Mouse (Mus musculus) forebrain, embryonic 12.5 days (tissue): ENCODE data around the gene 1700025C18Rik. TPM values are rescaled to one million over a fixed set of nuclear protein-coding genes. Genes with fewer than 3 reads are reported as not detected.

Experiments used
- ATAC-seq: fragments of 200-750 bp; cut with Nextera tagmentation; 2 replicates; pipeline ENCODE4 v1.8.0; 2017; ENCODE audit warnings: moderate TSS enrichment; ENCODE audit not compliant: low FRiP score
- H3K27ac ChIP-seq: fragments of 300-500 bp; sonication (generic); 2 replicates; pipeline ENCODE4 v1.5.1; 2016; ENCODE audit warnings: mild to moderate bottlenecking
- H3K27me3 ChIP-seq: fragments of 300-500 bp; sonication (generic); 2 replicates; pipeline ENCODE4 v1.6.1; 2016; ENCODE audit warnings: mild to moderate bottlenecking
- H3K36me3 ChIP-seq: fragments of 300-500 bp; sonication (generic); replicated peaks from 2 replicates; pipeline ENCODE4 v1.6.1; 2016; ENCODE audit warnings: mild to moderate bottlenecking
- H3K4me1 ChIP-seq: fragments of 300-500 bp; sonication (generic); 2 replicates; pipeline ENCODE4 v1.6.1; 2016
- H3K4me2 ChIP-seq: fragments of 300-500 bp; sonication (generic); 2 replicates; pipeline ENCODE4 v1.6.1; 2016; ENCODE audit warnings: mild to moderate bottlenecking, moderate library complexity
- H3K4me3 ChIP-seq: fragments of 300-500 bp; sonication (generic); replicated peaks from 2 replicates; pipeline ENCODE4 v1.5.1; 2016; ENCODE audit warnings: mild to moderate bottlenecking
- H3K9ac ChIP-seq: fragments of 300-500 bp; sonication (generic); 2 replicates; pipeline ENCODE4 v1.6.1; 2016; ENCODE audit warnings: mild to moderate bottlenecking
- H3K9me3 ChIP-seq: fragments of 300-500 bp; sonication (generic); 2 replicates; pipeline ENCODE4 v1.6.1; 2016
- WGBS: fragments of 180-500 bp; shearing (Covaris S2); methylation state at CpG from one replicate; pipeline ENCODE4 v1.1.7; 2016; 5-methylcytosine and 5-hydroxymethylcytosine counted together
- polyA plus RNA-seq: library from polyadenylated mRNA; unstranded; fragments of >200 nt; fragmentation: Nextera tagmentation; extraction: Ambion mirVana; gene quantifications from 2 replicates; pipeline ENCODE4 v1.2.1, GENCODE M21; 2016

1700025C18Rik gene
- not detected in 2 replicates for polyA plus RNA-seq

- H3K4me1 ChIP-seq, result peaks cover 25% of the 10 kb centered on the region
- H3K4me3 ChIP-seq, result no peak within 1 kb of the TSS
- H3K9ac ChIP-seq, result no peak within 1 kb of the TSS
- H3K36me3 ChIP-seq, result no peaks in the 10 kb centered on the region
- H3K9me3 ChIP-seq, result no peaks in the 10 kb centered on the region
- 85% methylated on average over 2 of the region's 2 CpGs for WGBS
- H3K4me2 ChIP-seq, result no peak within 1 kb of the TSS
- H3K27ac ChIP-seq, result no peak within 1 kb of the TSS
- ATAC-seq, result no peak
- peaks cover 23% of the 10 kb centered on the region for H3K27me3 ChIP-seq
Observed at GRCm38 (mm10) chr2:165090650-165091049, at the start of gene 1700025C18Rik. 1700025C18Rik (minus strand) TSS chr2:165090750.

GRCm38 (mm10) chr2:165136049-165136448 lies 45.5 kb upstream of the 1700025C18Rik start:
- H3K4me3 ChIP-seq, result no peak overlapping the region

GRCm38 (mm10) chr2:165133566-165133965 lies 43.0 kb upstream of the 1700025C18Rik start:
- Histone ChIP-seq H3K9me3 (no peaks in the 10 kb centered on the region), H3K36me3 (no peaks in the 10 kb centered on the region; the same call in 1 of the 2 replicates), H3K4me2 (peak overlapping the region; percentile 32), H3K4me3 (no peak overlapping the region), H3K27ac (peak overlapping the region; percentile 95), H3K9ac (peak overlapping the region; percentile 41), H3K4me1 (peaks cover 94% of the 10 kb centered on the region), H3K27me3 (no peaks in the 10 kb centered on the region; the same call in none of the 2 replicates)
- under 1% methylated on average over 15 of the region's 15 CpGs for WGBS
- ATAC-seq, result peak; percentile 50; the same call in 1 of the 2 replicates

More at GRCm38 (mm10) chr2:165136049-165136448, 45.5 kb upstream of the 1700025C18Rik start:
- ATAC-seq, result peak; percentile 78
- Histone ChIP-seq H3K4me2 (0 out of 2 replicates have a peak overlapping the region, but pooled peaks have one; percentile 6), H3K4me1 (peaks cover 98% of the 10 kb centered on the region), H3K27ac (peak overlapping the region; percentile 95), H3K36me3 (no peaks in the 10 kb centered on the region; the same call in 1 of the 2 replicates), H3K9me3 (no peaks in the 10 kb centered on the region), H3K9ac (peak overlapping the region; percentile 40), H3K27me3 (no peaks in the 10 kb centered on the region; the same call in 1 of the 2 replicates)
- WGBS, result 1% methylated on average over 16 of the region's 16 CpGs

- H3K27me3 ChIP-seq, result no peaks in the 10 kb centered on the region; the same call in none of the 2 replicates
- WGBS, result 31% methylated on average over 12 of the region's 12 CpGs
- H3K27ac ChIP-seq, result no peak overlapping the region
- H3K9me3 ChIP-seq, result no peaks in the 10 kb centered on the region
- no peaks in the 10 kb centered on the region; the same call in 1 of the 2 replicates for H3K36me3 ChIP-seq
- ATAC-seq, result no peak
- H3K4me1 ChIP-seq, result peaks cover 91% of the 10 kb centered on the region
- no peak overlapping the region for H3K4me3 ChIP-seq
- H3K4me2 ChIP-seq, result no peak overlapping the region
- peak overlapping the region; percentile 0; the same call in 1 of the 2 replicates for H3K9ac ChIP-seq
Observed at GRCm38 (mm10) chr2:165131428-165131827, 40.9 kb upstream of the 1700025C18Rik start.

- no peaks in the 10 kb centered on the region for H3K36me3 ChIP-seq
- no peak overlapping the region for H3K4me3 ChIP-seq
- H3K27me3 ChIP-seq, result peaks cover 7% of the 10 kb centered on the region
- H3K27ac ChIP-seq, result no peak overlapping the region
- H3K9me3 ChIP-seq, result no peaks in the 10 kb centered on the region
- peaks cover 76% of the 10 kb centered on the region for H3K4me1 ChIP-seq
- peak; percentile 9; the same call in 1 of the 2 replicates for ATAC-seq
- H3K9ac ChIP-seq, result no peak overlapping the region
- H3K4me2 ChIP-seq, result no peak overlapping the region
- WGBS, result 38% methylated on average over 4 of the region's 4 CpGs
Observed at GRCm38 (mm10) chr2:165129189-165129588, 38.6 kb upstream of the 1700025C18Rik start.

- H3K9ac ChIP-seq, result 0 out of 2 replicates have a peak overlapping the region, but pooled peaks have one; percentile 12
- H3K27me3 ChIP-seq, result peaks cover 7% of the 10 kb centered on the region
- peak; percentile 37; the same call in 1 of the 2 replicates for ATAC-seq
- H3K9me3 ChIP-seq, result no peaks in the 10 kb centered on the region
- no peak overlapping the region for H3K4me2 ChIP-seq
- no peak overlapping the region for H3K4me3 ChIP-seq
- peak overlapping the region; percentile 83 for H3K27ac ChIP-seq
- no peaks in the 10 kb centered on the region; the same call in 1 of the 2 replicates for H3K36me3 ChIP-seq
- peaks cover 54% of the 10 kb centered on the region for H3K4me1 ChIP-seq
- 19% methylated on average over 10 of the region's 10 CpGs for WGBS
Observed at GRCm38 (mm10) chr2:165126896-165127562, 36.5 kb upstream of the 1700025C18Rik start.

- Histone ChIP-seq H3K4me3 (no peak overlapping the region), H3K27ac (no peak overlapping the region), H3K27me3 (peaks cover 32% of the 10 kb centered on the region), H3K9me3 (no peaks in the 10 kb centered on the region), H3K9ac (no peak overlapping the region), H3K36me3 (peaks cover 3% of the 10 kb centered on the region; the same call in 1 of the 2 replicates), H3K4me2 (no peak overlapping the region), H3K4me1 (peaks cover 42% of the 10 kb centered on the region)
- 0 out of 2 replicates have a peak, but pooled peaks have one; percentile 19 for ATAC-seq
- WGBS, result 35% methylated on average over 10 of the region's 10 CpGs
Observed at GRCm38 (mm10) chr2:165121206-165121840, 30.8 kb upstream of the 1700025C18Rik start.

GRCm38 (mm10) chr2:165120765-165121164 lies 30.2 kb upstream of the 1700025C18Rik start:
- H3K27me3 ChIP-seq, result peaks cover 33% of the 10 kb centered on the region

GRCm38 (mm10) chr2:165113733-165114132 lies 23.2 kb upstream of the 1700025C18Rik start:
- no peaks in the 10 kb centered on the region for H3K9me3 ChIP-seq
- peaks cover 31% of the 10 kb centered on the region for H3K4me1 ChIP-seq
- WGBS, result 16% methylated on average over 11 of the region's 11 CpGs
- no peaks in the 10 kb centered on the region for H3K36me3 ChIP-seq
- H3K9ac ChIP-seq, result no peak overlapping the region
- peaks cover 86% of the 10 kb centered on the region for H3K27me3 ChIP-seq
- H3K4me2 ChIP-seq, result no peak overlapping the region
- H3K27ac ChIP-seq, result no peak overlapping the region
- H3K4me3 ChIP-seq, result no peak overlapping the region
- peak; percentile 54 for ATAC-seq

More at GRCm38 (mm10) chr2:165120765-165121164, 30.2 kb upstream of the 1700025C18Rik start:
- peaks cover 3% of the 10 kb centered on the region; the same call in 1 of the 2 replicates for H3K36me3 ChIP-seq
- no peak overlapping the region for H3K27ac ChIP-seq
- H3K4me1 ChIP-seq, result peaks cover 37% of the 10 kb centered on the region
- H3K9ac ChIP-seq, result no peak overlapping the region
- H3K4me2 ChIP-seq, result no peak overlapping the region
- no peak for ATAC-seq
- 85% methylated on average over 9 of the region's 9 CpGs for WGBS
- H3K4me3 ChIP-seq, result no peak overlapping the region
- H3K9me3 ChIP-seq, result no peaks in the 10 kb centered on the region

- peak; percentile 66 for ATAC-seq
- peaks cover 29% of the 10 kb centered on the region for H3K4me1 ChIP-seq
- H3K4me2 ChIP-seq, result peak overlapping the region; percentile 33
- no peaks in the 10 kb centered on the region for H3K9me3 ChIP-seq
- WGBS, result under 1% methylated on average over 51 of the region's 54 CpGs
- H3K36me3 ChIP-seq, result no peaks in the 10 kb centered on the region
- H3K4me3 ChIP-seq, result peak overlapping the region; percentile 17
- no peak overlapping the region for H3K9ac ChIP-seq
- H3K27ac ChIP-seq, result no peak overlapping the region
- peaks cover 94% of the 10 kb centered on the region for H3K27me3 ChIP-seq
Observed at GRCm38 (mm10) chr2:165112149-165112548, 21.6 kb upstream of the 1700025C18Rik start.

- 24% methylated on average over 18 of the region's 18 CpGs for WGBS
Observed at GRCm38 (mm10) chr2:165106585-165106984, 16.0 kb upstream of the 1700025C18Rik start.

GRCm38 (mm10) chr2:165105513-165106079 lies 15.0 kb upstream of the 1700025C18Rik start:
- Histone ChIP-seq H3K36me3 (no peaks in the 10 kb centered on the region), H3K27me3 (peaks cover 64% of the 10 kb centered on the region), H3K9me3 (no peaks in the 10 kb centered on the region), H3K4me1 (peaks cover 24% of the 10 kb centered on the region), H3K4me2 (no peak overlapping the region; the same call in 1 of the 2 replicates), H3K27ac (peak overlapping the region; percentile 65), H3K4me3 (no peak overlapping the region), H3K9ac (no peak overlapping the region)
- 44% methylated on average over 16 of the region's 16 CpGs for WGBS
- peak; percentile 21; the same call in 1 of the 2 replicates for ATAC-seq

More at GRCm38 (mm10) chr2:165106585-165106984, 16.0 kb upstream of the 1700025C18Rik start:
- Histone ChIP-seq H3K4me3 (no peak overlapping the region), H3K27me3 (peaks cover 66% of the 10 kb centered on the region), H3K27ac (0 out of 2 replicates have a peak overlapping the region, but pooled peaks have one; percentile 53), H3K36me3 (no peaks in the 10 kb centered on the region), H3K9me3 (no peaks in the 10 kb centered on the region), H3K4me2 (peak overlapping the region; percentile 4; the same call in 1 of the 2 replicates), H3K4me1 (peaks cover 18% of the 10 kb centered on the region), H3K9ac (no peak overlapping the region)
- ATAC-seq, result peak; percentile 59
